Mouse (Mus musculus) thymus, postnatal 25 days (tissue): Measurements from ENCODE around the gene Ccdc162.

Source experiments
- DNase-seq: peaks from one replicate; pipeline ENCODE4 v3.0.0; 2022

Ccdc162 gene

DNA sequence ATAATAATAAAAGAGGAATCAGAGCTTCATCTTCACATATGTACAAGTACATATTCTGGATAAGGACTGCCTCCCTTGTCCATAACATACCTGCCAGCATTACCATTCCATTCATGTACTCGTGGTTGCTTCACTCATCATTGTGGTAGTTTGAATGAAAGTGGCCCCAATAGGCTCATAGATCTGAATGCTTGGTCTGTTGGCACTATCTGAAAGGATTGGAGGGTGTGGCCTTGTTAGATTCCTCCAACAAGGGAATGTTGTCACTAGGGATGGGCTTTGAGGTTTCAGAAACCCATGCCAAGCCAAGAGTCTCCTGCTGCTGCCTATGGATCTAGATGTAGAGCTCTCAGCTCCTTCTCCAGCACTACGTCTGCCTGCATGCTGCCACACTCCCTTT is 180.4 kb downstream of the Ccdc162 start:
- no peak for DNase-seq

DNA sequence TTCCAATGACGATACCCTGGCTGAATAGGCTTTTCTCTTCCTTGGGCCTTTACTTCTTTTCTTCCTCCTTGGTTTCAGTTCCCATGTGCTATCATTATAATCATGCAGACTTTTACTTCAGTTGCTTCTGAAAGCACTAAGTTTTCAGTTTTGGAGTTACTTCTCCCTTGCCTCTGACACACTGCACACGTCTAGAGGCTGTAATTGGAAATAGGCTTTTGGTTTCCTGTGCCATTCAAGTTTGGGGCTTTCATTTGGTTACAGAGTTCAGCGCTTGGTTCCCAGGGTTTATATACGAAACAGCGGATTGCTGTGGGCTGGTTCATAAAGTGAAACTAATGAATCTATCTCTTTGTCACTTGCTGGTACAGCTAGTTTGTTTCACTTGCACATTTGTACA is 186.5 kb downstream of the Ccdc162 start:
- no peak for DNase-seq

DNA sequence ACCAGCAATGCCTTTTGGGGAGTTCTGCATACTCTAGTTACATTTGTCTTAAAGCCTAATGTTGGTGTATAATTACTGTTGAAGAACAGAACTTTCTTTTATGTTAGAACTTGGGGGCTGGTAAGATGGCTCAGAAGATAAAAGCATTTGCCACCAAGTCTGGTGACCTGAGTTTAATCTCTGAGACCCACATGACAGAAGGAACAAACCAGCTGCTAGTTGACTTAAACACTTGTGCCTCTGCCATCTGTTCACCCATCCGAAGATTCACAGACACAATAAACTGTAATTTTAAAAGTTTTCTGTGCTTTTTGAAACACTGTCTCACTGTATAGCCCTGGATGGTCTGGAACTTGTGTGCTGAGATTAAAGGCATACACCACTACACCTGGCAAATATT is 190.7 kb downstream of the Ccdc162 start:
- DNase-seq = no peak

DNA sequence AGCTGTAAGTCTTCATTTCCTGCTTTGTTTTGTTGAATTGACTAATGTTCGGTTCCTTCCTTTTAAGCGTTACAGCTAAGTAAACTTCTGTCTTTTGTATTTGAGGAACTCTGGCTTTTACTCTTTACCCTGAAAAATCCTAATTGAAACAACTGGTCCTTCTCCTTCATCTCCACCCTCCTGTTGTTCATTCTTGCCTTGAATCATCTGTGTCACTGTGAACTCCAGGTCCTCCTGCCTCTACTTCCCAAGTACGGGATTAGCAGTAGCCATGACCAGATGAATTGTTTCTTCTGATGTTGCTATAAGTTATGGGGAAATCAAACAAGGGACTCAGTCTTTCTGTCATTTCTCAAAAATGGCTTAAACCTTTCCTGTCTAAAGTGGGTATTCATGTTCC is 193.0 kb downstream of the Ccdc162 start:
- no peak for DNase-seq

DNA sequence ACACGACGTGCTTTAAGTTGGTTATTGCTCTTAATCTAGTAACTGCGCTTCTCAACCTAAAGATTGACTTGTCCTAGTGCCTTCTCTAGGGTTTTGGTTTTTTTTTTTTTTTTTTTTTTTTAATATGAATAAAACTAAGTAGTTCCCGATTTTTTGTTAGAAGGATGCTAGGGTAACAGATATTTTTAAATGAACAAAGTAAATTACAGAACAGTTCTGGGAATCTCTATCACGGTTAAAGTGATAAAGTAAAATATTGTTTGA is 196.1 kb downstream of the Ccdc162 start:
- no peak for DNase-seq

DNA sequence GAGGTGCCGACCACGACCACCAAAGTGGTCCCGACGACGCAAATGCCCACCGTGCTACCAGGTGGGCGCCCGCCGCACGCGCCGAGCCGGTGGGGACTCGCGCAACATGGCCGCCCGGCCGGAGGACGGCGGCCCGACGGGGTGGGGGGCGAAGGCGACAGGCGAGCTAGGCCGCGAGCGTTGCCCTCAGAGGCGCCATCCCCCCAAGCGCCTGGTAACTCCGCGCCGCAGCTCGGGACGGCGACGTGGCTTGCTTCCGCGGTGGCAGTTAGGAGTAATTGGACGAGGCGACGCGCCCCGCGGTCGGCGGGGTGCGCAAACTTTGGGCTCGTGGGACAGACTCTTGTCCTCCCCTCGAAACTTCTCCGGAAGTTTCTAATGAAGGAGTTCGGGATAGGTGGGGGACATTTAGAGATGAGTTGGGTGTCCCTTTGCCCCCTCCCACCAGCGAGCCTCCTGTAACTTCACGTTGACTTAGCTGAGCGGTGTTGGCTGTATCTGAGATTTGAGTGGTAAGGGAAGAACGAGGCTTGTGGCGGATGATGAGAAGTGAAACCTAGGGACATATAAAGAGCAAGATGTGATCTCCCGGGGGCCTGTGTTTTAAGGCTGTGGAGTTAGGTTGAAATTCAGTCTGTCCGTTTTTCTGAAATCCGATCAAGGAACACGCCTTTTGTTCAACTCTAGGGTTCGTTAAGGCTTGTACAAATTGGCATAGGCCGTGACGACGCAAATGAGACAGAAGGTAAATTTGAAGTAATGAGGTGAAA is 196.6 kb downstream of the Ccdc162 start:
- peak; percentile 76 for DNase-seq

DNA sequence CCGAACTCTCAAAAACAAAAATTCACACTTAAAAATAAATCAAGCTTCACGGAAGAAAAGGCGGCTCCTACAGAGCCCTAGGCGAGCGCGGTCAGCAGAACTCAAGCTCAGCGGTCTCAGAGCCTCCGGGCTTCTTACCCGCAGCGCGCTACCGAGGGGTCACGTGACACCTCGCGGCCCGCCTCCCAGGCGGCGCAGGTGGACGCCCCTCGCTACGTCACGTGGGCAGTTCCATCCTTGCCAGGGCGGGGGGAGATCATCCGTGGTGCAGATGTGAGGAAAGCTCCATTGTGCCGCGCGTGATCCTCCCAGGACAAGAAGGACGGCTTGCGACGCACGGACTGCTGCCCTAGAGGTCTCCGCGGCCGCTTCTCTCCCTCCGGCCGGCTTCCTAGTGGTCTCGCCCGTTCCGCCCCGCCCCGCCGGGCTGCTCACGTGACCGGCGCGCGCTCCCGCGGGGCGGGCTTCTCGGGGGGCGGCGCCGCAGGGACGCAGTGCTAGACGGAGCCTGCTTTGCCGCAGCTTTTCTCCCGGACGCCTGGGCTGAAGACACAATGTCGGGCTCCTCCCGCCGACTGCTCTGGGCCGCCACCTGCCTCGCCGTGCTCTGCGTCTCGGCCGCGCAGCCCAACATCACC is 197.3 kb downstream of the Ccdc162 start, which contains the start of gene Cd164:
Cd164 (plus strand) TSS at position 434 of the 638 bp plus-strand sequence.
- DNase-seq = peak; percentile 91

DNA sequence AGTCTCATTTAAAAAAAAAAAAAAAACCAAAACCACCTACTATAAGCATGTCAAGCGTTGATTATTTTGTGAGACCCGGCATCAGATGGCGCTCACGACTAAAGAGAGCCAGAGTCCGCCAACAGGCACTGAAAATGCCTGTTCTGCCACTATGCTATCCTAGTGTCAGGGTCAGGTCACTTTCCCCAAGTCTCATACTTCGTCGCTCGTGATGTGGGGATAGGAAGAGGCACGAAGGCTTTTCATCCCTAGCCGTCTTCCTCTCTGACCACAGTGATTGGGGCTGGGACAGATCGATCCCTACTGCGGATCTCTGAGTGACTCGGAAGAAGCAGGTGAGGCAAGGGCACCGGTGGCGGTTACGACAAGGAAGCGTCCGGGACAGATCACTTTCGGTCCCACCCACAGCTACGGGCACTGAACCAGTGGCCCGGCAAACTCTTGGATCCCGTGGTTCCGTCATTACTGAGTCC is 197.9 kb downstream of the Ccdc162 start:
- peak; percentile 90 for DNase-seq

DNA sequence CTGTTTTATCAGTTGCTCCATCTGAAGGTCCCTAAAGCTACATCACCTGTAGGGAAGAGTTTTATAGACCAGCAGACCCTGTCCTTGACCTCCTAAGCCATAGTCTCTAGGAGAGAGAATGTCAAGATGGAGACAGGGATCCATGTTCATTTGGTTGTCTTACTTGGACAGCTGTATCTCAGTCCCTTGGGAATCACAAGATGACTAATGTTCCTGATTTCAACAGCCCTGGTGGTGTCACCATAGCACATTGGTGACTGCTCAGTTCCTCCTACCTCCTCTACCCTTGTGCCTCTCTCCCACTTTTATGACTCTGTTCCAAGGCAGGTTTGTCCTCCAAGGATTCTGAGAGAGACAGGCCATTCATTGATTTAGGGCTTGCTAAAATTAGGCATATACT is 201.5 kb downstream of the Ccdc162 start:
- no peak for DNase-seq

DNA sequence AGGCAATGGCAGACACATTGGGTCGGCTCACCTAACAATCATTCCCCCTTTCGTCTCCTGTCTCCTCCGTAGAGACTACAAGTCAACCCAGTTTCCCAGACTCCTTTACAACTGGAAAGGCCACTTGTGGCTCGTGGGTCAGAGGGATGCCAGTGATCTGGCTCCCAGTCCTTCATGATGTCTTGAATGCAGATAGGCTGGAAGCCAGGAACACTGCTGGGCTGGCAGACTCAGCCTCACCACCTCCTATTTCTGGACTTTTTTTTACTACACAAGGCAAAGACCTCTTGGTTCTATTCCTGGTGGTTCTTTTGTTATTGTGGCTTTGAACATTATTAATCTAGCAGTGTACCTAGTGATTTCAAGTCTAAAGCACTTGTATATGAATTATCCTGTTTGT is 202.1 kb downstream of the Ccdc162 start:
- no peak for DNase-seq

DNA sequence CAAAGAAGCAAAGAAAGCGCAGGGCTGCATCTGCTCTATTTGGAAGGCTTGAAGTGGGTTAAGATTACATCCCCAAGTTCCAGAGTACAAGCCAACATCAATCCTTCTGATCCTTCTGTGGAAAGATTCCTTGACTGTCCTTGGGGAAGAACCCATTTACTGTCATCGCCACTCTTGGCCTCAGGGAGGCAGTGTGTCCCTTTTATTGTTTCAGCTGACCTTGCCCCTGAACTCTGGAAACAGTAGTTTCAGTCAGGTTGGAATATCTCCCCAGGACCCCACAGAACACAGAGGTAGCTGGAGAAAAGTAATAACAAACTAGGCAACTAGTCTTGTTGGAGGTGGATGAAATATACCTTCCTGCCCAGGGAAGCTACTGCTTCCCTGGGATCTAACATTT is 207.3 kb downstream of the Ccdc162 start:
- DNase-seq = peak; percentile 47

DNA sequence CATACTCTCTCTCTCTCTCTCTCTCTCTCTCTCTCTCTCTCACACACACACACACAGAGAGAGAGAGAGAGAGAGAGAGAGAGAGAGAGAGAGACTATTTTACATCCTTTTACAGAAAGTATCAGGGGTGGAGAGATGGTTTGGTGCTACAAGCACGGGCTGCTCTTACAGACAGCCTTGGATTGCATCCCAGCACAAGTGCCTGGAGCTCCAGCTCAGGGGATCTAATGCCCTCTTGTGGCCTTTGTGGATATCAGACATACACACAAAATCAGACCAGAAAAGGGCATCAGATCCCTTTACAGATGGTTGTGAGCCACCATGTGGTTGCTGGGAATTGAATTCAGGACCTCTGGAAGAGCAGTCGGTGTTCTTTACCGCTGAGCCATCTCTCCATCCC is 211.0 kb downstream of the Ccdc162 start:
- DNase-seq = peak; percentile 65

DNA sequence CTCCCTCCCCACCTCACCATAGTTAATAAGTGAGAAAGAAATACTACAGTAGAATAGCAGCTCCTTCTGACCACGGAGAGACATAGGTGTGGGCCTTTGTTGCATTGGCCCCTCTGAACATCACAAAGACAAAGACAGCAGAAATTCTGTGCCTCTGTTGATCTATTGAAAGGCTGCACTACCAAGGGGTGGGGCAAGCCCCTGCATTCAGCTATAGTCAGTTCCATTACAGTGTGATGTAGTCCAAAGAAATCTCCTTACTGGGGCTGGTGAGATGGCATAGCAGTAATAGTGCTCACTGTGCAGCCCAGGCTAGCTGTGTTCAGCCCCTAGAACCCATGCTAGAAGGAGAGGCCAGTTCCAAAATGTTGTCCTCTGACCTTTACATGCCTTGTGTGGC is 211.4 kb downstream of the Ccdc162 start:
- no peak for DNase-seq

DNA sequence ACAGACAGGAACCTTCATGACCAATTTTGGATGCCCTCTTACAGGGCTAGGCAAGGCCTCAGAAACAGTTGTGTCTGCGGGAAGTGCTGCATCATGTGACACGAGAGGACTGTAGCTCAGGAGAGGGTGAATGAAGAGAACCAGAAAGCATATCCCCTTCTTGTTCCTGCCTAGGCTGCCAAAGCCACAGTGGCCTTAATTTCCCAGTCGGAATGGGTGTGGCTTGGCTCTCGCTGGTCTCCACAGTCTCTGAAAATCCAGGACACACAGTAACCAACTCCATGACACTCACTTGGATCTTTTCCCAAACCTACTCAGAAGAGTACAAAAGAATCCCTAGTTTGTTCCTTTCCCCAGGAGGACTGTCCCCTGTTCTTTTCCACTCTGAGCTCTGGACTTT is 215.5 kb downstream of the Ccdc162 start:
- DNase-seq = no peak

DNA sequence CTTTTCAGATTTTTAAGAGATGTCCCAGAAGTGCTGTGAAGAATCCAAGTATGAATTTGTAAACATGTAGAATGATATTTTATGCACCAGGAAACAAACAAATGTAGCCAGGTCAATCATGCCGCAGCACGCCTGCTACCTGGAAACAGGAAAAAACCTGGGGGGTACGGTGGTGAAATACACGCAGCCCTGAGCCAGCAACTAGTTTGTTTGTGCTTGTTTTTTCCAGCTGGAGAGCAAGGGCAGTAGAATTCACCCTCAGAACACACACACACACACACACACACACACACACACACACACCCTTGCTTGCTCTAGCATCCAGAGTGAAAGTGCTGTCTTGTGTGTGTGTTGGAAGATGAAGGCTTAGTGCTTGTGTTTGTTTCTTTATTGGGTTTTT is 225.3 kb downstream of the Ccdc162 start:
- no peak for DNase-seq

DNA sequence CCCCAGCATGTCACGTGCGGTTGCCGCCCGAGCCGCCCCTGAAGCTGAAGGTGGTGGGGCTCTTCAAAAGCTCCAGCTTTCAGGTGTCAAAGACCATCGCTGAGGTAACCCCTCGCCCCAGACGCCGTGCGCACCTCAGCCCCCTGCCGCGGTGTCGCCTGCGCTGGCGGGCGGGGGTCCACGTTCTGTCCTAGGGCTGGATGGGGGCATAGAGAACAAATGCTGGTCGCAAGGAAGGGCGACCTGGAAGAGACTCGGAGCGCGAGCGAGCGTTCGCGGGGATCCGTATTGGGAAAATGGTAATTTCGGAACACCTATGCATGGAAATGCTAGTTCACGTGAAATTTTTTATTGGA is 225.9 kb downstream of the Ccdc162 start:
- DNase-seq = no peak

DNA sequence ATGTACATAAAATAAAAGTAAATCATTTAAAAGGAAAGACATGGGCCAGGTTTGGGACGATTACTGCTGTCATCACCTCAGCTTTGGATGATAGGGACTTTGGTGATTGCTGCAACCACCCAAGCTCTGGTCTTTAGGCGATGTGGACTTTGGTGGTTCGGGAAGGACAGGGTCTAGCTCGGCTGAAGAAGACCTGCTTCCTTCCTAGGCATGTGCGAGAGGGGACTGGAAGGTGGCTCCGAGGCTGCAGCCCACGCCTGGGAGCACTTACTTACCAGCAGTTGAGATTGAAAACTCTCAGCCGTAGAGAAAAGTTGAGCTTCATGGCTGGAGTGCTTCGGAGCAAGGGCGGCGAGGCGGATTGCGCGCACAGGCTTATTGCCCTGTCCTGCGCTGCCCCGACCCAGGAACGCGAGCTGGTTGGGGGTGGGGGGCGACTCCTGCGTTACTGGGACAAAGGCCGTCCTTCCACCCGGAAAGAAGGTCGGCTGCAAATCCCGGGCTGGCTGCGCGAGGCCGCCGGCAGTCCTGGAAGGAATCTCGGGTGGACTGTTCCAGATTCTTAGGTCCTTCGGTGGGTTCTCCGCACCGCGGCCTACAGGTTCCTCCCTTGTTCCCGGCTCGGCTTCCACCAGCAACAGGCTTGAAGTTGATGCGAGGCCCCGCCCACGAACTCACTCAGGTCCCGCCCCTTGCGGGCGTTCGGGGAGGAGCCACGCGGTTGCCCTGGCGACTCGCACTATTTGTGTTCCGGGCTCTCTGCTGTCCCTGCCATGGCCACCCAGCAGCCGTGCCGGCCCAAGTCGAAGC is 226.5 kb downstream of the Ccdc162 start, which contains the start of the genes Smpd2 and Ppil6:
Smpd2 (minus strand) TSS at position 662 of the 810 bp plus-strand sequence.
Ppil6 (plus strand) TSS at position 732 of the 810 bp plus-strand sequence.
- DNase-seq = peak; percentile 95

DNA sequence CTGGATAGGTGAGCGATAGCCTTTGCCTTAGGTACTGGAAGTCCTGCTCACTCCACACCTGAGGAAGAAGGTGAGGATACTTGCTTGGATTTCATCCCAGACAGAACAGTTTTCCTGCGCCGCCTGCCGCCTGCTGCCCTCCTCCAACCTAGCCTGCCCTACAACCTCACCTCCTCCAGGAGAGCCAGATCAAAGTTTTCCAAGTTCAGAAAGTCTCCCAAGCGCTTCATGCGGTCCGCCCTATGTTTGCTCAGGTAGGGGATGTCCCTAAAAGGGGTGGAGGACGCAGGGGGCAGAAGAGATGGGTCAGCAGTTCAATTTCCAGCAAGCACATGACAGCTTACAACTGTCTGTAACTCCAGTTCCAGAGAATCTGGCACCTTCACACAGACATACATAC is 227.1 kb downstream of the Ccdc162 start:
- DNase-seq = no peak

DNA sequence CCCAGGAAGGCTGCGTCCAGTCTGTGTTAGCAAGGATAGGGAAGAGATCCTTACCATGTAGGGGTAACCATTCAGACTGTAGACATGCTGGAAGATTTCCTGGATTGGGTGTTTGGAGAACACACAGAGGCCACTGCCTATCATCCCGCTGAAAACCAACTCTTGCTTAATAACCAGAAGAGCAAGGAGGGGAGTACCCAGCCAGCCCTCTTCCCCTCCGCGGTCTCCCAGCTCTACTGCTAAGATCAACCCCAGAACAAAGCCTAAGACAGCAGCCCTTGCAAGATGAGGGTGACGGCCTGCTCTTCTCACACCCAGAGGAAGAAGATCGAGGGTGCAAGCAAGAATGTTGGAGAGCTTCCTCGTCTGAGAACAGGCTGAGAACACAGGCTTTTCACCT is 227.6 kb downstream of the Ccdc162 start:
- DNase-seq = no peak
